Mouse (Mus musculus) neural tube, embryonic 13.5 days (tissue): ENCODE results near the gene Cadm3. TPM values are rescaled to one million over a fixed set of nuclear protein-coding genes. Genes with fewer than 3 reads are reported as not detected.
A peak's percentile ranks its signal among the peaks of the same experiment; 100 is the strongest.

Source experiments
- ATAC-seq: fragments of 200-750 bp; cut with Nextera tagmentation; 2 replicates; pipeline ENCODE4 v1.8.0; 2017; ENCODE audit warnings: low read depth, mild to moderate bottlenecking, moderate TSS enrichment, moderate library complexity
- H3K27ac ChIP-seq: fragments of 300-500 bp; sonication (generic); replicated peaks from 2 replicates; pipeline ENCODE4 v1.5.1; 2015; ENCODE audit warnings: moderate library complexity, mild to moderate bottlenecking, inconsistent platforms
- H3K27me3 ChIP-seq: fragments of 300-500 bp; sonication (generic); 2 replicates; pipeline ENCODE4 v1.6.1; 2015; ENCODE audit warnings: mild to moderate bottlenecking, inconsistent platforms
- H3K36me3 ChIP-seq: fragments of 300-500 bp; sonication (generic); 2 replicates; pipeline ENCODE4 v1.6.1; 2015; ENCODE audit warnings: mild to moderate bottlenecking, inconsistent platforms
- H3K4me1 ChIP-seq: fragments of 300-500 bp; sonication (generic); replicated peaks from 2 replicates; pipeline ENCODE4 v1.6.1; 2015; ENCODE audit warnings: inconsistent platforms
- H3K4me2 ChIP-seq: fragments of 300-500 bp; sonication (generic); 2 replicates; pipeline ENCODE4 v1.6.1; 2015; ENCODE audit warnings: inconsistent platforms, mild to moderate bottlenecking, moderate library complexity
- H3K4me3 ChIP-seq: fragments of 300-500 bp; sonication (generic); 2 replicates; pipeline ENCODE4 v1.5.1; 2015; ENCODE audit warnings: mild to moderate bottlenecking, inconsistent platforms
- H3K9ac ChIP-seq: fragments of 300-500 bp; sonication (generic); 2 replicates; pipeline ENCODE4 v1.6.1; 2015; ENCODE audit warnings: moderate library complexity, mild to moderate bottlenecking, inconsistent platforms
- H3K9me3 ChIP-seq: fragments of 300-500 bp; sonication (generic); 2 replicates; pipeline ENCODE4 v1.6.1; 2016; ENCODE audit warnings: inconsistent platforms
- whole genome bisulfite sequencing: fragments of 180-500 bp; shearing (Covaris S2); methylation state at CpG from one replicate; pipeline ENCODE4 v1.1.7; 2015; 5-methylcytosine and 5-hydroxymethylcytosine counted together
- polyA plus RNA-seq: library from polyadenylated mRNA; unstranded; fragments of >200 nt; fragmentation: Nextera tagmentation; extraction: Ambion mirVana; gene quantifications from 2 replicates; pipeline ENCODE4 v1.2.1, GENCODE M21; 2015

Gene Cadm3
- polyA plus RNA-seq, 1 experiment from 2014 or later = 53.6 TPM

- Histone ChIP-seq H3K4me2 (no peak overlapping the region), H3K9me3 (no peaks in the 10 kb centered on the region), H3K27ac (no peak overlapping the region), H3K36me3 (peaks cover 20% of the 10 kb centered on the region), H3K27me3 (no peaks in the 10 kb centered on the region), H3K4me3 (no peak overlapping the region), H3K9ac (no peak overlapping the region), H3K4me1 (peaks cover 50% of the 10 kb centered on the region)
- 81% methylated on average over 7 of the region's 7 CpGs for WGBS
- no peak for ATAC-seq
Observed at GRCm38 (mm10) chr1:173355107-173355846, 12.2 kb downstream of the Cadm3 start.

- Histone ChIP-seq H3K4me2 (peak within 1 kb of the TSS; percentile 48), H3K9ac (peak within 1 kb of the TSS; percentile 34), H3K27ac (no peak within 1 kb of the TSS), H3K9me3 (no peaks in the 10 kb centered on the region), H3K27me3 (no peaks in the 10 kb centered on the region), H3K36me3 (peaks cover 32% of the 10 kb centered on the region), H3K4me3 (peak within 1 kb of the TSS; percentile 22), H3K4me1 (peaks cover 31% of the 10 kb centered on the region)
- WGBS = 9% methylated on average over 10 of the region's 10 CpGs
- 0 out of 2 replicates have a peak, but pooled peaks have one; percentile 52 for ATAC-seq
Observed at GRCm38 (mm10) chr1:173350372-173350957, 17.0 kb downstream of the Cadm3 start, which contains the start of gene Aim2. Gene Aim2, plus strand, starts transcription at chr1:173350879.

GRCm38 (mm10) chr1:173349946-173350345 is 17.5 kb downstream of the Cadm3 start:
- WGBS = 3% methylated on average over 6 of the region's 6 CpGs
- Histone ChIP-seq H3K9ac (peak overlapping the region; percentile 34), H3K4me3 (peak overlapping the region; percentile 22), H3K36me3 (peaks cover 34% of the 10 kb centered on the region), H3K9me3 (no peaks in the 10 kb centered on the region), H3K27ac (no peak overlapping the region), H3K4me2 (peak overlapping the region; percentile 48), H3K4me1 (peaks cover 28% of the 10 kb centered on the region), H3K27me3 (no peaks in the 10 kb centered on the region)
- ATAC-seq = peak; percentile 63

GRCm38 (mm10) chr1:173349192-173349591 is 18.3 kb downstream of the Cadm3 start:
- ATAC-seq = no peak
- Histone ChIP-seq H3K36me3 (peaks cover 35% of the 10 kb centered on the region), H3K9ac (no peak overlapping the region), H3K27ac (no peak overlapping the region), H3K27me3 (no peaks in the 10 kb centered on the region), H3K9me3 (no peaks in the 10 kb centered on the region), H3K4me2 (no peak overlapping the region), H3K4me1 (peaks cover 33% of the 10 kb centered on the region), H3K4me3 (no peak overlapping the region)
- WGBS = 65% methylated on average over 5 of the region's 5 CpGs

- Histone ChIP-seq H3K4me3 (no peak overlapping the region), H3K4me2 (no peak overlapping the region), H3K9ac (no peak overlapping the region), H3K4me1 (peaks cover 39% of the 10 kb centered on the region), H3K27me3 (no peaks in the 10 kb centered on the region), H3K9me3 (no peaks in the 10 kb centered on the region), H3K36me3 (peaks cover 42% of the 10 kb centered on the region), H3K27ac (no peak overlapping the region)
- no peak for ATAC-seq
- WGBS = 4% methylated on average over 1 of the region's 1 CpGs
Observed at GRCm38 (mm10) chr1:173348527-173348926, 19.0 kb downstream of the Cadm3 start.

- no peak overlapping the region for H3K27ac ChIP-seq
- H3K36me3 ChIP-seq = peaks cover 72% of the 10 kb centered on the region
Observed at GRCm38 (mm10) chr1:173345112-173345511, 22.4 kb downstream of the Cadm3 start.

GRCm38 (mm10) chr1:173343934-173344333 is 23.6 kb downstream of the Cadm3 start:
- H3K36me3 ChIP-seq = peaks cover 79% of the 10 kb centered on the region
- WGBS = 53% methylated on average over 3 of the region's 3 CpGs
- H3K27ac ChIP-seq = peak overlapping the region; percentile 70
- H3K9ac ChIP-seq = no peak overlapping the region
- no peak overlapping the region for H3K4me2 ChIP-seq
- H3K4me3 ChIP-seq = no peak overlapping the region
- no peaks in the 10 kb centered on the region for H3K27me3 ChIP-seq
- no peaks in the 10 kb centered on the region for H3K9me3 ChIP-seq
- H3K4me1 ChIP-seq = peaks cover 22% of the 10 kb centered on the region
- no peak for ATAC-seq

More at GRCm38 (mm10) chr1:173345112-173345511, 22.4 kb downstream of the Cadm3 start:
- Histone ChIP-seq H3K9me3 (no peaks in the 10 kb centered on the region), H3K4me1 (peaks cover 30% of the 10 kb centered on the region), H3K4me3 (no peak overlapping the region), H3K4me2 (no peak overlapping the region), H3K9ac (no peak overlapping the region), H3K27me3 (no peaks in the 10 kb centered on the region)
- ATAC-seq = no peak
- WGBS = 94% methylated on average over 4 of the region's 4 CpGs

GRCm38 (mm10) chr1:173342425-173342824 is 25.1 kb downstream of the Cadm3 start:
- Histone ChIP-seq H3K36me3 (peaks cover 82% of the 10 kb centered on the region), H3K4me1 (peaks cover 17% of the 10 kb centered on the region), H3K9ac (no peak overlapping the region), H3K27ac (no peak overlapping the region), H3K4me3 (no peak overlapping the region), H3K9me3 (no peaks in the 10 kb centered on the region), H3K4me2 (no peak overlapping the region), H3K27me3 (no peaks in the 10 kb centered on the region)
- 41% methylated on average over 1 of the region's 1 CpGs for WGBS
- peak; percentile 9; the same call in 1 of the 2 replicates for ATAC-seq

- Histone ChIP-seq H3K36me3 (peaks cover 84% of the 10 kb centered on the region), H3K4me3 (no peak overlapping the region), H3K27me3 (no peaks in the 10 kb centered on the region), H3K4me2 (no peak overlapping the region), H3K9ac (no peak overlapping the region), H3K27ac (no peak overlapping the region), H3K9me3 (no peaks in the 10 kb centered on the region), H3K4me1 (peaks cover 19% of the 10 kb centered on the region)
- ATAC-seq = no peak
- 14% methylated on average over 2 of the region's 2 CpGs for WGBS
Observed at GRCm38 (mm10) chr1:173339543-173339942, 28.0 kb downstream of the Cadm3 start.

GRCm38 (mm10) chr1:173337008-173337407 is 30.5 kb downstream of the Cadm3 start:
- WGBS = 90% methylated on average over 10 of the region's 10 CpGs
- ATAC-seq = no peak
- Histone ChIP-seq H3K4me2 (no peak overlapping the region), H3K9ac (no peak overlapping the region), H3K4me3 (no peak overlapping the region), H3K27me3 (no peaks in the 10 kb centered on the region), H3K27ac (no peak overlapping the region), H3K36me3 (peaks cover 63% of the 10 kb centered on the region), H3K9me3 (no peaks in the 10 kb centered on the region), H3K4me1 (peaks cover 6% of the 10 kb centered on the region)

- Histone ChIP-seq H3K27me3 (no peaks in the 10 kb centered on the region), H3K27ac (0 out of 2 replicates have a peak overlapping the region, but pooled peaks have one; percentile 13), H3K4me3 (no peak overlapping the region), H3K4me1 (peaks cover 6% of the 10 kb centered on the region), H3K4me2 (no peak overlapping the region), H3K9me3 (no peaks in the 10 kb centered on the region), H3K9ac (no peak overlapping the region), H3K36me3 (peaks cover 54% of the 10 kb centered on the region)
- WGBS = 48% methylated on average over 11 of the region's 11 CpGs
- peak; percentile 34; the same call in 1 of the 2 replicates for ATAC-seq
Observed at GRCm38 (mm10) chr1:173335903-173336302, 31.6 kb downstream of the Cadm3 start.
